Mouse (Mus musculus) MEL (cell line): ENCODE data around the gene Myo1e. TPM values are rescaled to one million over a fixed set of nuclear protein-coding genes. Genes with fewer than 3 reads are reported as not detected.

Experiments used
- DNase-seq: peaks from one replicate; pipeline ENCODE4 v3.0.0; 2011; ENCODE audit warnings: low read depth, low spot score
- H3K27ac ChIP-seq: 2 replicates; pipeline ENCODE4 v1.5.1; 2012; ENCODE audit warnings: low read depth, mild to moderate bottlenecking, control low read depth, low read length, moderate library complexity; ENCODE audit not compliant: control insufficient read depth
- H3K27me3 ChIP-seq, 2 experiments: fragments of 150-350 bp in 1 of 2; sonication (generic) in 1 of 2; 2 replicates each; pipeline ENCODE4 v1.6.1; 2012; ENCODE audit warnings: low read length in 2 of 2, mild to moderate bottlenecking in 2 of 2, improper control_type of control experiment in 1 of 2, moderate library complexity in 1 of 2; ENCODE audit not compliant: insufficient read depth in 2 of 2, control insufficient read depth in 1 of 2
- H3K36me3 ChIP-seq, 2 experiments: 2 replicates each; pipeline ENCODE4 v1.6.1; 2012 to 2014; ENCODE audit warnings: low read length in 2 of 2, improper control_type of control experiment in 1 of 2, inconsistent platforms in 1 of 2, mild to moderate bottlenecking in 1 of 2; ENCODE audit not compliant: insufficient read depth in 2 of 2, control insufficient read depth in 1 of 2
- H3K4me1 ChIP-seq, 2 experiments: fragments of 150-350 bp in 1 of 2; sonication (generic) in 1 of 2; 2 replicates each; pipeline ENCODE4 v1.6.1; 2012; ENCODE audit warnings: low read length in 2 of 2, improper control_type of control experiment in 1 of 2, mild to moderate bottlenecking in 1 of 2; ENCODE audit not compliant: insufficient read depth in 2 of 2, control insufficient read depth in 1 of 2
- H3K4me3 ChIP-seq, 2 experiments: fragments of 150-350 bp in 1 of 2; sonication (generic) in 1 of 2; 2 replicates each; pipeline ENCODE4 v1.5.1; 2012; ENCODE audit warnings: low read depth in 2 of 2, low read length in 2 of 2, mild to moderate bottlenecking in 2 of 2, moderate library complexity in 2 of 2, control low read depth in 1 of 2, improper control_type of control experiment in 1 of 2; ENCODE audit not compliant: control insufficient read depth in 1 of 2, insufficient read depth in 1 of 2
- H3K79me2 ChIP-seq: 2 replicates; pipeline ENCODE4 v1.6.1; 2012; ENCODE audit warnings: mild to moderate bottlenecking, low read length, moderate library complexity; ENCODE audit not compliant: control insufficient read depth, poor library complexity, insufficient read depth
- H3K9ac ChIP-seq: 2 replicates; pipeline ENCODE4 v1.6.1; 2012; ENCODE audit warnings: low read depth, mild to moderate bottlenecking, control low read depth, low read length, moderate library complexity; ENCODE audit not compliant: control insufficient read depth, poor library complexity, severe bottlenecking
- H3K9me3 ChIP-seq: fragments of 150-350 bp; sonication (generic); replicated peaks from 2 replicates; pipeline ENCODE4 v1.6.1; 2012; ENCODE audit warnings: mild to moderate bottlenecking, low read length, improper control_type of control experiment, moderate library complexity; ENCODE audit not compliant: insufficient read depth
- CHD1 ChIP-seq: IDR thresholded peaks from 2 replicates; pipeline ENCODE4 v1.6.1; 2012; ENCODE audit warnings: low read depth, mild to moderate bottlenecking, inconsistent platforms, low read length, improper control_type of control experiment
- CTCF ChIP-seq, 3 experiments: IDR thresholded peaks in 2 of 3; conservative IDR thresholded peaks in 1 of 3; 2 replicates each; pipeline ENCODE4 v1.5.1; 2011 to 2012; ENCODE audit warnings: low read length in 3 of 3, low read depth in 2 of 3, mild to moderate bottlenecking in 2 of 3, improper control_type of control experiment in 1 of 3, inconsistent platforms in 1 of 3, mixed read lengths in 1 of 3, moderate library complexity in 1 of 3; ENCODE audit not compliant: control insufficient read depth in 1 of 3, insufficient read depth in 1 of 3, poor library complexity in 1 of 3, severe bottlenecking in 1 of 3
- ELF1 ChIP-seq: IDR thresholded peaks from 2 replicates; pipeline ENCODE4 v1.6.1; 2014; ENCODE audit warnings: low read depth, mild to moderate bottlenecking, inconsistent platforms, low read length, improper control_type of control experiment, moderate library complexity
- EP300 ChIP-seq, 2 experiments: IDR thresholded peaks; 2 replicates each; pipeline ENCODE4 v1.6.1; 2011; ENCODE audit warnings: improper control_type of control experiment in 2 of 2, low read length in 2 of 2, low read depth in 1 of 2, mild to moderate bottlenecking in 1 of 2
- GABPA ChIP-seq: IDR thresholded peaks from 2 replicates; pipeline ENCODE4 v1.6.1; 2012; ENCODE audit warnings: low read depth, mild to moderate bottlenecking, inconsistent platforms, low read length, improper control_type of control experiment, moderate library complexity
- HCFC1 ChIP-seq: IDR thresholded peaks from 2 replicates; pipeline ENCODE4 v1.6.1; 2012; ENCODE audit warnings: low read depth, mild to moderate bottlenecking, inconsistent platforms, low read length, improper control_type of control experiment, moderate library complexity
- JUND ChIP-seq: IDR thresholded peaks from 2 replicates; pipeline ENCODE4 v1.6.1; 2011; ENCODE audit warnings: low read depth, mild to moderate bottlenecking, improper control_type of control experiment, low read length
- KAT2A ChIP-seq: conservative IDR thresholded peaks from 2 replicates; pipeline ENCODE4 v1.6.1; 2012; ENCODE audit warnings: low read depth, low read length, improper control_type of control experiment, inconsistent platforms
- MAFK ChIP-seq: IDR thresholded peaks from 2 replicates; pipeline ENCODE4 v1.6.1; 2011; ENCODE audit warnings: low read depth, mild to moderate bottlenecking, low read length, improper control_type of control experiment, borderline replicate concordance
- MEF2A ChIP-seq: IDR thresholded peaks from 2 replicates; pipeline ENCODE4 v1.6.1; 2014; ENCODE audit warnings: low read depth, mild to moderate bottlenecking, inconsistent platforms, low read length, improper control_type of control experiment; ENCODE audit not compliant: poor library complexity, insufficient replicate concordance, severe bottlenecking; ENCODE audit errors: extremely low read depth
- MXI1 ChIP-seq: IDR thresholded peaks from 2 replicates; pipeline ENCODE4 v1.6.1; 2011; ENCODE audit warnings: mild to moderate bottlenecking, low read depth, low read length, improper control_type of control experiment
- MYC ChIP-seq: IDR thresholded peaks from 2 replicates; pipeline ENCODE4 v1.6.1; 2011; ENCODE audit warnings: low read depth, mild to moderate bottlenecking, low read length, improper control_type of control experiment, moderate library complexity
- NRF1 ChIP-seq: IDR thresholded peaks from 2 replicates; pipeline ENCODE4 v1.6.1; 2014; ENCODE audit warnings: low read depth, mild to moderate bottlenecking, inconsistent platforms, low read length, improper control_type of control experiment, moderate library complexity; ENCODE audit not compliant: poor library complexity, insufficient read depth, severe bottlenecking
- POLR2AphosphoS2 ChIP-seq: IDR thresholded peaks from 2 replicates; pipeline ENCODE4 v1.6.1; 2011; ENCODE audit warnings: low read length, improper control_type of control experiment
- RAD21 ChIP-seq: IDR thresholded peaks from 2 replicates; pipeline ENCODE4 v1.6.1; 2011; ENCODE audit warnings: mild to moderate bottlenecking, low read depth, low read length, improper control_type of control experiment
- SIN3A ChIP-seq: IDR thresholded peaks from 2 replicates; pipeline ENCODE4 v1.6.1; 2012; ENCODE audit warnings: low read length, improper control_type of control experiment, inconsistent platforms
- SMC3 ChIP-seq: IDR thresholded peaks from 2 replicates; pipeline ENCODE4 v1.6.1; 2011; ENCODE audit warnings: low read depth, low read length, improper control_type of control experiment
- TAL1 ChIP-seq: IDR thresholded peaks from 2 replicates; pipeline ENCODE4 v1.6.1; 2012; ENCODE audit warnings: mild to moderate bottlenecking, inconsistent platforms, low read length, moderate library complexity, mixed read lengths
- UBTF ChIP-seq: IDR thresholded peaks from 2 replicates; pipeline ENCODE4 v1.6.1; 2012; ENCODE audit warnings: low read depth, mild to moderate bottlenecking, inconsistent platforms, low read length, improper control_type of control experiment, moderate library complexity, borderline replicate concordance; ENCODE audit not compliant: insufficient read depth
- USF2 ChIP-seq, 2 experiments: IDR thresholded peaks; 2 replicates each; pipeline ENCODE4 v1.6.1; 2011 to 2012; ENCODE audit warnings: improper control_type of control experiment in 2 of 2, low read length in 2 of 2, borderline replicate concordance in 1 of 2, inconsistent platforms in 1 of 2, low read depth in 1 of 2, mild to moderate bottlenecking in 1 of 2; ENCODE audit not compliant: insufficient read depth in 1 of 2
- ZC3H11A ChIP-seq: IDR thresholded peaks from 2 replicates; pipeline ENCODE4 v1.6.1; 2012; ENCODE audit warnings: low read depth, mild to moderate bottlenecking, inconsistent platforms, low read length, improper control_type of control experiment
- ZKSCAN1 ChIP-seq: IDR thresholded peaks from 2 replicates; pipeline ENCODE4 v1.6.1; 2012; ENCODE audit warnings: low read depth, mild to moderate bottlenecking, inconsistent platforms, low read length, improper control_type of control experiment, moderate library complexity
- polyA plus RNA-seq, 2 experiments: library from polyadenylated mRNA; stranded (reverse) in 1 of 2; unstranded in 1 of 2; fragments of >175 nt in 1 of 2; fragments of >200 nt in 1 of 2; gene quantifications; 2 replicates each; pipeline versions ENCODE4 v1.2.1 to v1.2.4; 2012; ENCODE audit warnings: low replicate concordance in 2 of 2, low read depth in 1 of 2; ENCODE audit not compliant: insufficient read length in 2 of 2, insufficient read depth in 1 of 2, missing spikeins in 1 of 2
- total RNA-seq: library from RNA; depleted of rRNA; stranded (reverse); fragments of 300-350 nt; gene quantifications from 2 replicates; pipeline ENCODE4 v1.2.3, GENCODE M21; 2012

Gene Myo1e
- total and polyA plus RNA-seq, 3 experiments, result 4.9 to 7.8 TPM; not detected in 1

- TF ChIP-seq CTCF (IDR thresholded peaks at IDR 0.05 in 2 of 3, conservative IDR thresholded peaks at IDR 0.05 in 1 of 3; ENCODE audit: control insufficient read depth in 1 of 3, insufficient read depth in 1 of 3, low read depth in 2 of 3, low read length in 3 of 3, poor library complexity in 1 of 3, severe bottlenecking in 1 of 3) (no peak), RAD21 (no peak), EP300 (IDR thresholded peaks at IDR 0.05; ENCODE audit: low read depth in 1 of 2, low read length in 2 of 2) (no peak), USF2 (IDR thresholded peaks at IDR 0.05; ENCODE audit: borderline replicate concordance in 1 of 2, insufficient read depth in 1 of 2, low read depth in 1 of 2, low read length in 2 of 2) (no peak), MEF2A (no peak), CHD1 (no peak), SIN3A (no peak), GABPA (no peak), NRF1 (no peak), KAT2A (no peak), ZC3H11A (no peak), POLR2AphosphoS2 (no peak), JUND (no peak), ZKSCAN1 (no peak), ELF1 (no peak), UBTF (no peak), TAL1 (no peak)
- no peaks in the 10 kb centered on the region for H3K4me1 ChIP-seq
- DNase-seq, result no peak
- no peak overlapping the region for H3K27ac ChIP-seq
- H3K27me3 ChIP-seq, result no peaks in the 10 kb centered on the region; a peak in 1 of 4 replicates
- no peaks in the 10 kb centered on the region for H3K9me3 ChIP-seq
- H3K79me2 ChIP-seq, result no peaks in the 10 kb centered on the region
- H3K36me3 ChIP-seq, result no peaks in the 10 kb centered on the region
- H3K9ac ChIP-seq, result no peak overlapping the region
- no peak overlapping the region for H3K4me3 ChIP-seq
Observed at GRCm38 (mm10) chr9:70174896-70175295, 32.3 kb upstream of the Myo1e start.

GRCm38 (mm10) chr9:70176291-70176690 is 30.9 kb upstream of the Myo1e start:
- DNase-seq, result no peak
- no peaks in the 10 kb centered on the region for H3K4me1 ChIP-seq
- TF ChIP-seq NRF1 (no peak), GABPA (no peak), RAD21 (no peak), MYC (no peak), MEF2A (no peak), HCFC1 (no peak), MXI1 (no peak), MAFK (no peak), SMC3 (no peak), CHD1 (no peak)
- H3K27me3 ChIP-seq, result no peaks in the 10 kb centered on the region; a peak in 1 of 4 replicates
- H3K36me3 ChIP-seq, result no peaks in the 10 kb centered on the region
- H3K27ac ChIP-seq, result no peak overlapping the region
- H3K9me3 ChIP-seq, result no peaks in the 10 kb centered on the region
- H3K9ac ChIP-seq, result no peak overlapping the region
- no peaks in the 10 kb centered on the region for H3K79me2 ChIP-seq
- H3K4me3 ChIP-seq, result no peak overlapping the region
